Mouse (Mus musculus): Measurements from ENCODE around the gene Zfp13.

- TF ChIP-seq CTCF (IDR thresholded peaks at IDR 0.05; ENCODE audit: borderline replicate concordance, control insufficient read depth, extremely low read depth, insufficient read depth, low read length, poor library complexity) (no peak), POLR2A (IDR thresholded peaks at IDR 0.05; ENCODE audit: control insufficient read depth, extremely low read depth, insufficient read depth, low read length, poor library complexity) (no peak)
Observed at GRCm38 (mm10) chr17:23549441-23549840, 49.8 kb downstream of the Zfp13 start.
